Mouse (Mus musculus): Measurements from ENCODE around the gene Hpca. TPM values are rescaled to one million over a fixed set of nuclear protein-coding genes. Genes with fewer than 3 reads are reported as not detected.

Gene Hpca
- total RNA-seq, 2 experiments from 2014 or later: not detected

GRCm38 (mm10) chr4:129136579-129137391 is 14.9 kb upstream of the Hpca start, which contains the start of gene Fndc5:
Fndc5 (plus strand) TSS chr4:129136999.
- DNase-seq: no peak
- intact Hi-C loops (cut with DNase I): loop anchor here (10.0 kb wide), 1 partner anchor 318 kb away; no protein-coding TSS in a partner anchor

GRCm38 (mm10) chr4:129136189-129136578 is 14.3 kb upstream of the Hpca start:
- no peak for DNase-seq
- intact Hi-C loops (cut with DNase I): loop anchor here (10.0 kb wide), 1 partner anchor 319 kb away; no protein-coding TSS in a partner anchor

- intact Hi-C loops (cut with DNase I): loop anchor here (2.0 to 10.0 kb wide), 3 partner anchors 45 to 319 kb away; no protein-coding TSS in a partner anchor
- no peak for DNase-seq
Measured at GRCm38 (mm10) chr4:129135637-129136036, 13.8 kb upstream of the Hpca start.

GRCm38 (mm10) chr4:129134799-129135585 is 13.2 kb upstream of the Hpca start:
- DNase-seq: peak; percentile 74 to 86
- intact Hi-C loops (cut with DNase I): loop anchor here (2.0 to 10.0 kb wide), 3 partner anchors 46 to 320 kb away; no protein-coding TSS in a partner anchor

- intact Hi-C loops (cut with DNase I): loop anchor here (10.0 kb wide), 1 partner anchor 324 kb away; no protein-coding TSS in a partner anchor
- DNase-seq: no peak
Measured at GRCm38 (mm10) chr4:129130755-129131303, 9.0 kb upstream of the Hpca start.

GRCm38 (mm10) chr4:129130149-129130548 is 8.3 kb upstream of the Hpca start:
- DNase-seq: peak in 1 of 2 experiments; percentile 45
- intact Hi-C loops (cut with DNase I): loop anchor here (10.0 kb wide), 1 partner anchor 325 kb away; no protein-coding TSS in a partner anchor

- no peak for DNase-seq
- intact Hi-C loops (cut with DNase I): no loop called here
Measured at GRCm38 (mm10) chr4:129129387-129129786, 7.6 kb upstream of the Hpca start.

- intact Hi-C loops (cut with DNase I): no loop called here
- DNase-seq: no peak
Measured at GRCm38 (mm10) chr4:129128582-129129338, 6.9 kb upstream of the Hpca start.

- peak in 1 of 2 experiments; percentile 46 for DNase-seq
- intact Hi-C loops (cut with DNase I): no loop called here
Measured at GRCm38 (mm10) chr4:129125736-129126451, 4.1 kb upstream of the Hpca start.

- intact Hi-C loops (cut with DNase I): no loop called here
- no peak for DNase-seq
Measured at GRCm38 (mm10) chr4:129124652-129125146, 2.9 kb upstream of the Hpca start.

- no peak for DNase-seq
Measured at GRCm38 (mm10) chr4:129122719-129123118, 883 bp upstream of the Hpca start.

GRCm38 (mm10) chr4:129122107-129122506 is 271 bp upstream of the Hpca start:
- no peak for DNase-seq
- intact Hi-C loops (cut with DNase I): no loop called here

More at GRCm38 (mm10) chr4:129122719-129123118, 883 bp upstream of the Hpca start:
- intact Hi-C loops (cut with DNase I): no loop called here

GRCm38 (mm10) chr4:129120520-129121445 is 1.1 kb downstream of the Hpca start:
- intact Hi-C loops (cut with DNase I): no loop called here
- peak; percentile 67 to 77 for DNase-seq

GRCm38 (mm10) chr4:129119708-129120107 is 2.1 kb downstream of the Hpca start:
- intact Hi-C loops (cut with DNase I): no loop called here
- DNase-seq: no peak

GRCm38 (mm10) chr4:129117720-129118510 is 3.9 kb downstream of the Hpca start:
- intact Hi-C loops (cut with DNase I): no loop called here
- DNase-seq: no peak

GRCm38 (mm10) chr4:129116703-129117102 is 5.1 kb downstream of the Hpca start:
- intact Hi-C loops (cut with DNase I): no loop called here
- no peak for DNase-seq
